Mouse (Mus musculus): ENCODE measurements around the gene Xlr3b.
"Not testable (repeated sequence)": the region's sequence is repeated elsewhere in the genome, so short reads cannot be mapped to it uniquely, and the experiment has no call there.

Xlr3b gene

DNA sequence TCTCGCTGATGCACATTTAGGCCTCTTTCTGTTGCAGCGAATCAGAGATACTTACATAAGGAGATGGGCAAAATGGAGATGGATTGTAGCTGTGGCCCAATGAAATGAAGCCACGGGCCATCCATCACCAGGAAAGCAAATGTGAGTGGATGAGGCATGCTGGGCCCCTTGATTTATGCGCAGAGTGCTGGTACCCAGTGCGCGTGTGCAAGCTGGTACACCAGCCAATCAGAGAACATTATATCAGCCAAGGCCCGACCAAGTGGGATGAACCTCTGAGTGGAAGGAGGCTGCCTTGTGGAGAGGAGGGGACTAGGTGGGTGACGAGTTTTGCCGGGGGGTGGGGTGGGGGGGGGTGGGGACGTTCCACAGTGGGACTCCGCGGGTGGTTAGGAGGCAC, at the start of gene Xlr3b:
Gene Xlr3b, plus strand, starts transcription at position 274 of the 400 bp plus-strand sequence.
- peak in 1 of 2 experiments; percentile 25 for DNase-seq

DNA sequence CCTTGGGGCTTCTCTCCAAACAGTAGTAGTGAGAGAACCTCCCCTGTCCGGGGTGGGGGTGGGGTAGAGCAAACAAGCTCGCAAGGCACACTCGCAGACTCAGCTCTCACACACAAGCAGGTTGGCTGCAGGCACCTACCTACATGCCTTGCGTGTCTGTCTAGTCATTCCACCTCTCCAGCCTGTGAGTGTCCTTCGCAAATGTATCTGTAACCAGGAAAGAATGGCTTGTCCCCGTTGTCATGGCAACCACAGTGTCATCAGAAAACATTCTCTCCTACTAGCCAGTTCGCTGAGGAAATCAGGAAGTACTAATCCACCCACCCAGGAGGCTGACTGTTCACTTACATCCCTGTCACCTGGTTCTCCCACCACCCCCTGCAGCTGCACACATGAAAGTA, 48.8 kb upstream of the Xlr3b start:
- not testable (repeated sequence) for DNase-seq

DNA sequence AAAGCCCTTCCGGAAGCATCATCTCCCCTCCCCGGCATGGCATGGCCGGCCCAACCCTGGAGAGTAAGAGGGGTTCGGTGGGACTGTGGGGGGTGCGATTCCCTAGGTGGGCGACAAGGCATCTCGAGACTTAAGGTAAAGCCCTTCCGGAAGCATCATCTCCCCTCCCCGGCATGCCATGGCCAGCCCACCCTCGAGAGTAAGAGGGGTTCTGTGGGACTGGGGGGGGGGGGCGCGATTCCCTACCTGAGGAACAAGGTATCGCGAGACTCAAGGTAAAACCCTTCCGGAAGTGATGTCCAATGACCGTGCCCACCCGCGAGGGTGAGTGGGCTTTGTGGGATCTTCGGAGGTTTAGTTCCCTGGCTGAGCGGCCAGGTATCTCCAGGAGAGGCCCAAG, 43.5 kb upstream of the Xlr3b start, which contains the start of gene Xlr5b:
Gene Xlr5b, plus strand, starts transcription at position 301 of the 400 bp plus-strand sequence.
- DNase-seq = not testable (repeated sequence)

DNA sequence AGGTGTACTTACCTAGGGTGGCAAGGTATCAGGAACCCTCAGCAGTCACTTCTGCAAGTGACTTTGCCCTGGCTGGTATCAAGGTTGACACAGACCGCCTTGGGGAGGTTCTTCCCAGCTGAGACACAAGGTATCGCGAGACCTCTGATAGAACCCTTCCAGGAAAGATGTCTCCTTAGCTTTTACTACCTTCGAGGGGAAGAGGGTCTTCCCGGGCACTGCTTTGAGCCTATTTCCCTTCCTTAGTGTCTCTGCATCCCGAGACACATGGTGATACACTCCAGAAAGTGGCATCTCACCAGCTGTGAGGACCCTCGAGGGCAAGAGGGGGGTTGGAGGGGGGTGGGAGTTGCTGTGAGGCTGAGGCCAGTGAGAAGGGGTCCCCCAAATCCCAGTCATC, 42.7 kb upstream of the Xlr3b start, which contains the start of gene DXBay18:
Gene DXBay18, minus strand, starts transcription at position 101 of the 400 bp plus-strand sequence.
- DNase-seq = not testable (repeated sequence)

DNA sequence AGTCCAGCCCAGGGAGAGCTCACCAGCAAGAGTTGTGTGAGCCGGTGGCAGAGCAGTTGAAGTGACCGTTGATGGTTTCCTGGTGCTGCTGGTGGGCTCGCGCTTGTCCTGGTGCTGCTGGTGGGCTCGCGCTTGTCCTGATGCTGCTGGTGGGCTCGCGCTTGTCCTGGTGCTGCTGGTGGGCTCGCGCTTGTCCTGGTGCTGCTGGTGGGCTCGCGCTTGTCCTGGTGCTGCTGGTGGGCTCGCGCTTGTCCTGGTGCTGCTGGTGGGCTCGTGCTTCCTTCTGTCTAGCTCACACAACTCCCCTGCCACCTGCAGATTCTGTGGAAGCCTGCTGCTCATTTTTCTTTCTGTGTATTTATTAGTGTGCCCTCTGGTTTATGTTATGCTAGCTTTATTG, 15.1 kb upstream of the Xlr3b start, which contains the start of gene Spin2d:
Gene Spin2d, minus strand, starts transcription at position 101 of the 400 bp plus-strand sequence.
- DNase-seq = not testable (repeated sequence)

DNA sequence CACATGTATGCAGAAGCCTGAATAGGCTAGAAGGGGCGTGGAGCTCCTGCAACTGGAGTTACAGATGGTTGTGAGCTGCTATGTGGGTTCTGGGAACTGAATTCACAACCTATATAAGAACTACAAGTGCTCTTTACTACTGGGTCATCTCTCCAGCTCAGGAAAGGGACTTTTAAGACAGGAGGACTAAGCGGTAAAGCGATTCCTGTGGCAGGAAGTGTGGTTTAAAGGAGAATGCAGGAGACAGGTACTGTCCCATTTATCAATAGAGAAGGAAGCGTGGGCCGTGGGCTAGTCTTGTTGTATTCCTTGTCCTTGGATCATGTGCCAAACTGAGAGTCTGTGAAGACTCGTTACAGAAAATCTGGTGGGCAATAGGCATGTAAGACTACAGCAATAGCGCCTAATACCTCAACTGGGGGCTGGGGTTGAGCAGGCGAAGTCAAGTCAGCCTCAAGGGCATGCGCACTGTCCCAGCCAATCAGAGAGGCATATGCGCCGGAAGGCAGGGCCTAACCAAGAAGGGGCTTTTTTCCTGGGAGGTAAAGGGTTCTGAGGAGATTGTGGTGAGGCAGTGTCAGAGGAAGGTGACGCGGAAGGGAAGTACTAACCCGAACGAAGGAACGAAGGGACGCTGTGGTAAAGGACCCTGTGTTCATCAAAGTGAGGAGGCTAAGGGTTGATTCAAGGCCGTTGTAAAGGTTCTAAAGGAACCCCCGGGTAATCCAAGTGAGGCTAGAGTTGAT, 22.0 kb downstream of the Xlr3b start, which contains the start of gene Xlr4b:
Gene Xlr4b, plus strand, starts transcription at position 515 of the 746 bp plus-strand sequence.
- not testable (repeated sequence) for DNase-seq

DNA sequence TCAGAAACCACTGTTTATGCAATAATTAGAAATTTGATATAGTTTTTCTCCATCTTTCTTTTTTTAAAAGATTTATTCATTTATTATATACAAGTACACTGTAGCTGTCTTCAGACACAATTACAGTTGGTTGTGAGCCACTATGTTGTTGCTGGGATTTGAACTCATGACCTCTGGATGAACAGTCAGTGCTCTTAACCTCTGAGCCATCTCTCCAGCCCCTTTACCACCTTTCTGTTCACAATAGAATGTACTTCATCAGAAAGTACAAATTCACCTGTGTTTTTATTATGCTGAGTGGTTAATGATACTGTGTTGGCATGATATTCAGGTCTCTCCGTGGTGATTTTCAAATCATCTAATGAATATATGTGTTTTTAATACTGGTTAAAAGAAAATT, 33.4 kb downstream of the Xlr3b start:
- DNase-seq = no peak

DNA sequence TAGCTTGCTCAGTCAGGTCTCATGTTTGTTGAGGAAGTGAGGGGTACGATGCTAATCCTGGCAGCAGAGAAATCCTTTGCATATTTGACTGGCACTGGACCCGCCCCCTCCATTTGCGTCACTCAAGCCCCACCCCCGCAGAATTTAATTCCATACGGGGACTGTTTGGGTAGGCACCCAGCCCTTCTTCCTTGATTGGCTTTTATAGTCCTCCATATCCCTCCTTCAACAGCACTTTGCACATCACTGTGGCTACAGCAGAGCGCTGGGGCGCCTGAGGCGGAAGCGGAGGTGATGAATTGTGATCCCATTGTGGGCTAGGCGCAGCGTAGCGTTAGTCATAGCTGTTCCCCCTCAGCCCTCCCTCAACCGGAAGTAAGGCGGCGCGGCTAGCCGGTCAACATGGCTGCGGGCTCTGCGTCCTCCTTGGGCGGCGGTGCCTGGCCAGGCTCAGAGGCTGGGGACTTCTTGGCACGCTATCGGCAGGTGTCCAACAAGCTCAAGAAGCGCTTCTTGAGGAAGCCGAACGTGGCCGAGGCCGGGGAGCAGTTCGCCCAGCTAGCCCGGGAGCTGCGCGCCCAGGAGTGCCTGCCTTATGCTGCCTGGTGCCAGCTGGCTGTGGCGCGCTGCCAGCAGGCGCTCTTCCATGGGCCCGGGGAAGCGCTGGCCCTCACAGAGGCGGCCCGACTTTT, 36.1 kb downstream of the Xlr3b start, which contains the start of gene F8a:
Gene F8a, plus strand, starts transcription at position 378 of the 692 bp plus-strand sequence.
- peak; percentile 77 to 82 for DNase-seq

DNA sequence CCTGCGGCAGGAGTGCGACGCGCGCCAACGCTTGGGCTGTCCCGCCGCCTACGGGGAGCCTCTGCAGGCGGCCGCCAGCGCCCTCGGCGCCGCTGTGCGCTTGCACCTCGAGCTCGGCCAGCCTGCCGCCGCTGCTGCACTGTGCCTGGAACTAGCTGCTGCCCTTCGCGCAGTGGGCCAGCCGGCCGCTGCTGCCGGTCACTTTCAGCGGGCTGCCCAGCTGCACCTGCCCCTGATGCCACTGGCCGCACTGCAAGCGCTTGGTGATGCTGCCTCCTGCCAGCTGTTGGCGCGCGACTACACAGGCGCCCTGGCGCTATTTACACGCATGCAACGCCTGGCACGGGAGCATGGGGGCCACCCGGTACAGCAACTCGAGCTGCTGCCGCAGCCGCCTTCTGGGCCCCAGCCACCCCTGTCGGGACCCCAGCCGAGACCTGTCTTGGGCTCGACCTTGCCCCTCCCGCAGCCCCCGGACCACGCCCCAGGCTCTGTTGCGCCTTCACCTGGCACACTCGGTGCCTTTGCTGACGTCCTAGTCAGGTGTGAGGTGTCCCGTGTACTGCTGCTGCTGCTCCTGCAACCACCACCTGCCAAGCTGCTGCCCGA, 36.7 kb downstream of the Xlr3b start:
- peak; percentile 62 to 64 for DNase-seq

DNA sequence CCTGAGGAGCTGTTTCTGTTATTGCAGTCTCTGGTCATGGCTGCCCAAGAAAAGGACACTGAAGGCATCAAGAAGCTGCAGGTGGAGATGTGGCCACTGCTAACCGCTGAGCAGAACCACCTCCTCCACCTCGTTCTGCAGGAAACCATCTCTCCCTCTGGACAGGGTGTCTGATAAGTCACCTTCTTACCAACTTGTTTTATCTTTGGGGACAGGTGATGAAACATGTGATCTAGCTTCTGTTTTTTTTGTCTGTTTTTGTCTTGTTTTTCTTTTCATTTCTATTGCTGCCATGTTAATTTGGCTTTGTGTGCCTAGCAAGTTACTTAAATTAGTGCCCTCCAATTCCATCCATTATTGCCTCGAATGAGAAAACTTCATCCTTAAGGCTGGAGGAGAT, 37.3 kb downstream of the Xlr3b start:
- DNase-seq = no peak

DNA sequence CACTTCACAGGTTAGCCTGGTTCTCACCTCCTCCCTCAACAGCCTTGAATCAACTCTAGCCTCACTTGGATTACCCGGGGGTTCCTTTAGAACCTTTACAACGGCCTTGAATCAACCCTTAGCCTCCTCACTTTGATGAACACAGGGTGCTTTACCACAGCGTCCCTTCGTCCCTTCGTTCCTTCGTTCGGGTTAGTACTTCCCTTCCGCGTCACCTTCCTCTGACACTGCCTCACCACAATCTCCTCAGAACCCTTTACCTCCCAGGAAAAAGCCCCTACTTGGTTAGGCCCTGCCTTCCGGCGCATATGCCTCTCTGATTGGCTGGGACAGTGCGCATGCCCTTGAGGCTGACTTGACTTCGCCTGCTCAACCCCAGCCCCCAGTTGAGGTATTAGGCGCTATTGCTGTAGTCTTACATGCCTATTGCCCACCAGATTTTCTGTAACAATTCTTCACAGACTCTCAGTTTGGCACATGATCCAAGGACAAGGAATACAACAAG, 50.9 kb downstream of the Xlr3b start, which contains the start of gene Xlr4c:
Gene Xlr4c, minus strand, starts transcription at position 310 of the 505 bp plus-strand sequence.
- DNase-seq = not testable (repeated sequence)
